Mouse (Mus musculus) liver, postnatal 0 days (tissue): ENCODE measurements around the gene Abcc3. TPM values are rescaled to one million over a fixed set of nuclear protein-coding genes. Genes with fewer than 3 reads are reported as not detected.

Source experiments
- ATAC-seq: fragments of 200-750 bp; cut with Nextera tagmentation; 2 replicates; pipeline ENCODE4 v1.8.0; 2017; ENCODE audit warnings: mild to moderate bottlenecking, moderate library complexity
- DNase-seq: peaks from one replicate; pipeline ENCODE4 v3.0.0-alpha.2; 2016
- H3K27ac ChIP-seq: fragments of 300-500 bp; sonication (generic); 2 replicates; pipeline ENCODE4 v1.5.1; 2014; ENCODE audit warnings: antibody characterized with exemption, moderate library complexity, mild to moderate bottlenecking, low read depth
- H3K27me3 ChIP-seq: fragments of 300-500 bp; sonication (generic); 2 replicates; pipeline ENCODE4 v1.6.1; 2014; ENCODE audit warnings: low read length, control low read depth, mixed read lengths; ENCODE audit not compliant: insufficient read depth
- H3K36me3 ChIP-seq: fragments of 300-500 bp; sonication (generic); replicated peaks from 2 replicates; pipeline ENCODE4 v1.6.1; 2014; ENCODE audit warnings: mild to moderate bottlenecking, control low read depth, low read length, moderate library complexity, mixed read lengths; ENCODE audit not compliant: insufficient read depth
- H3K4me1 ChIP-seq: fragments of 300-500 bp; sonication (generic); 2 replicates; pipeline ENCODE4 v1.6.1; 2014; ENCODE audit warnings: antibody characterized with exemption, mild to moderate bottlenecking, control low read depth; ENCODE audit not compliant: insufficient read depth
- H3K4me2 ChIP-seq: fragments of 300-500 bp; sonication (generic); 2 replicates; pipeline ENCODE4 v1.6.1; 2014; ENCODE audit warnings: low read depth, mild to moderate bottlenecking, low read length, moderate library complexity, mixed read lengths
- H3K4me3 ChIP-seq: fragments of 300-500 bp; sonication (generic); 2 replicates; pipeline ENCODE4 v1.5.1; 2014; ENCODE audit warnings: low read depth, low read length
- H3K9ac ChIP-seq: fragments of 300-500 bp; sonication (generic); replicated peaks from 2 replicates; pipeline ENCODE4 v1.6.1; 2014; ENCODE audit warnings: mild to moderate bottlenecking, moderate library complexity
- H3K9me3 ChIP-seq: fragments of 300-500 bp; sonication (generic); 2 replicates; pipeline ENCODE4 v1.6.1; 2016; ENCODE audit warnings: mild to moderate bottlenecking, control low read depth, low read length, mixed read lengths
- CTCF ChIP-seq: sonication (generic); IDR thresholded peaks from 2 replicates; pipeline ENCODE4 v1.5.1; 2016; ENCODE audit warnings: antibody characterized with exemption, low read depth
- EP300 ChIP-seq: IDR thresholded peaks from 2 replicates; pipeline ENCODE4 v1.6.1; 2016; ENCODE audit warnings: antibody characterized with exemption, low read depth, mild to moderate bottlenecking
- WGBS: fragments of 180-500 bp; shearing (Covaris S2); extraction: QIAGEN DNeasy Blood & Tissue Kit; methylation state at CpG from one replicate; pipeline ENCODE4 v1.1.7; 2014; ENCODE audit not compliant: insufficient replicate concordance; 5-methylcytosine and 5-hydroxymethylcytosine counted together
- polyA plus RNA-seq: library from polyadenylated mRNA; unstranded; fragments of >200 nt; fragmentation: Nextera tagmentation; extraction: Ambion mirVana; gene quantifications from 2 replicates; pipeline ENCODE4 v1.2.1, GENCODE M21; 2015

Gene Abcc3
- polyA plus RNA-seq, 1 experiment from 2014 or later, result 8.3 TPM

DNA sequence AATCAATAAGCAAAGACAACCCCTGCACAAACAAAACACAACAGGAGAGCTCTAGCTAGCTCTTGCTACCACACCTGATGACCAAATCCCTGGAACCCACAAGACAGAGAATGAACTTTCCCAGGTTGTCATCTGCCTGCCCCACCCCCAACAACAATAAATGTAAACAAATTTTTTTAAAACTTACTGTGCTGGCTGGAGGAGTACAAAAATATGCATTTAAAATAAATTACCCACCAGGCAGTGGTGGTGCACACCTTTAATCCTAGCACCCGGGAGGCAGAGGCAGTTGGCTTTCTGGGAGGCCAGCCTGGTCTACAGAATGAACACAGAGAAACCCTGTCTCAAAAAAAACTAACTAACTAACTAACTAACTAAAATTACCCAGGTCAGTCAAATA, 75.8 kb downstream of the Abcc3 start:
- Histone ChIP-seq H3K27me3 (no peaks in the 10 kb centered on the region), H3K9ac (no peak overlapping the region), H3K36me3 (peaks cover 7% of the 10 kb centered on the region), H3K4me2 (peak overlapping the region; percentile 35), H3K4me1 (peaks cover 56% of the 10 kb centered on the region), H3K4me3 (no peak overlapping the region), H3K9me3 (no peaks in the 10 kb centered on the region), H3K27ac (0 out of 2 replicates have a peak overlapping the region, but pooled peaks have one; percentile 32)
- ATAC-seq (no peak), DNase-seq (no peak)
- TF ChIP-seq CTCF (no peak), EP300 (no peak)
- WGBS, result 63% methylated on average over 1 of the region's 1 CpGs

DNA sequence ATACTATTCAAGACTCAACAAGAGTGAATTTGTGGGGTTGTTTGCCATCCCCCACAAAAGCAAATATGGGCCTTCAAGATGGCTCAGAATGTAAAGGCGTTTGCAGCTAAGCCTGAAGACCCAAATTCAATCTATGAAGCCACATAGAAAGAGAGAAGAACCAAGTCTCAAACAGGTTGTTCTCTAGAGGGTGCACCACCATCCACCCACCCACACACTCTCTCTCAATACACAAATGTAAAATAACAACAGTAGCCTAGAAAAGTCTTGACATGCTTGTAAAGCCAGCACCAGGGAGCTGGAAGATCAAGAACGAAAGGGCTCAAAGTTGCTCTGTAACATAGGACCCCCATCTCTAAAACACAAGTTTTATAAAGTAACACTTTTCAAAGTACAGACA, 76.3 kb downstream of the Abcc3 start:
- no peak overlapping the region for H3K9ac ChIP-seq
- TF ChIP-seq EP300 (no peak), CTCF (no peak)
- H3K27ac ChIP-seq, result peak overlapping the region; percentile 32; the same call in 1 of the 2 replicates
- ATAC-seq, result no peak
- WGBS, result 64% methylated on average over 2 of the region's 2 CpGs
- H3K36me3 ChIP-seq, result peaks cover 7% of the 10 kb centered on the region
- DNase-seq, result no peak
- H3K9me3 ChIP-seq, result no peaks in the 10 kb centered on the region
- peak overlapping the region; percentile 35 for H3K4me2 ChIP-seq
- no peaks in the 10 kb centered on the region for H3K27me3 ChIP-seq
- H3K4me3 ChIP-seq, result no peak overlapping the region
- peaks cover 56% of the 10 kb centered on the region for H3K4me1 ChIP-seq

DNA sequence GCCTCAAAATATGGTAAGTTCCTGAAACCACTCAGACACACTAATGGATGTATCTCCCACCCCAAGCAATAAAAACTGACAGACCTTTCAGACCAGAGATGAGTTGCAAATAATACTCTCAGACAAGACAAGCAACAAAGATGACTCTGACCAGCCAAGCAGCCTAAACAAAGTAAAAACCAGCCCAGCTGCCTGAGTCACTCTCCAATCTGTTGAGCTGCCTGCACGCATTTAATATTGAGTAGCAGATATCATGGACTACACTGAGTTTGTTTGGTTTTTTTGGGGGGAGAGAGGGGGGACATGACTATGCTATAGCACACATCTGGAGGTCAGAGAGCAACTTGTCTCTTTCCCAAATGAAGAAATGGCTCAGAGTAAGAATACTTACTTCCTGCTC, 77.5 kb downstream of the Abcc3 start:
- peak overlapping the region; percentile 3; the same call in 1 of the 2 replicates for H3K27ac ChIP-seq
- no peaks in the 10 kb centered on the region for H3K9me3 ChIP-seq
- peaks cover 60% of the 10 kb centered on the region for H3K4me1 ChIP-seq
- WGBS, result 44% methylated on average over 1 of the region's 1 CpGs
- no peaks in the 10 kb centered on the region for H3K27me3 ChIP-seq
- no peak for DNase-seq
- TF ChIP-seq CTCF (no peak), EP300 (no peak)
- peak overlapping the region; percentile 27; the same call in 1 of the 2 replicates for H3K4me2 ChIP-seq
- peaks cover 7% of the 10 kb centered on the region for H3K36me3 ChIP-seq
- no peak for ATAC-seq
- no peak overlapping the region for H3K9ac ChIP-seq
- no peak overlapping the region for H3K4me3 ChIP-seq

DNA sequence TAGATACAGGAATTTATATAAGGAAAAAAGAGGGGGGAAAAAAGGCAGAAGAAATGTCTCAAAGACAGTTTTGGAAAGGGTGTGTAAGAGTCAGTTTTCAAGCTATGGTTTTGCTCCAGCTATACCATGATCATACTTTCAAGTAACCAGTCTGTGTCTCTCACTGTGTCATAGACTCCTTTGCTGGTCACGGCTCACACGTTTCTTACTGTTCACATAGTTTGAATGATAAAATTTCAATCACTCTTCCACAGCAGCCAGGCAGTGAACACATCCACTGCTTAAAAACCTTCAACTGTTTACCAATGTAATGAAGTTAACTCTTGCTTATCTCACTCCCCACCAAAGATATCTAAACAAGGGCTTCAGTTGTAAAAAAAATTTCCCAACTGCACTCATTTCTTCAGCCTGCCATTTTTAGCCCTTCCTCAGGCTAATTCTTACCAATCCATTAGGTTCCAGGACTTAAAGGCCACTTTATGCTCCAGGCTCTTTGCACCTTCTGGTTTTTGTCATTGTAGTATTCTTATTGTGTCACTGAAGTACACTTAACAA, 78.6 kb downstream of the Abcc3 start:
- H3K4me1 ChIP-seq, result peaks cover 52% of the 10 kb centered on the region
- no peak; the same call in 1 of the 2 replicates for ATAC-seq
- DNase-seq, result no peak
- 43% methylated on average over 2 of the region's 2 CpGs for WGBS
- no peaks in the 10 kb centered on the region for H3K9me3 ChIP-seq
- no peaks in the 10 kb centered on the region for H3K27me3 ChIP-seq
- H3K9ac ChIP-seq, result no peak overlapping the region
- peaks cover 7% of the 10 kb centered on the region for H3K36me3 ChIP-seq
- peak overlapping the region; percentile 15; the same call in 1 of the 2 replicates for H3K4me2 ChIP-seq
- no peak overlapping the region for H3K4me3 ChIP-seq
- TF ChIP-seq EP300 (no peak), CTCF (no peak)
- H3K27ac ChIP-seq, result peak overlapping the region; percentile 30; the same call in 1 of the 2 replicates

DNA sequence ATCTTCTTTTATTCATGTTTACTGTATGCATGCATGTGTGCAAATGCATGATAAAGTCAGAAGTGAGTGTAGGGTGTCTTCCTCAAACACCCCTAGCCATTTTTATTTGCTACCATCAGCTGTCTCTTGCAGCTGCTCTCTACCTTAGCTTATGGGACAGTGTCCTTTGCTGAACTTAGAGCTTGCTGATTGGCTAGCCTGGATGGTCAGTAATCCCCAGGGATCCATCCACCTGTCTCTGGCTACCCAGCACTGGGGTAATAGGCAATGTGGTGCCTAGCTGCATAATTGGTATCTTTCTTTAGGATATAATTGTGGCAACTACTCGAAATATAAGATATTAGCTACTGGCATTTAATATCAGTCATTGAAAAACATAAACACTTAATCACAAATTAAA, 80.1 kb downstream of the Abcc3 start:
- Histone ChIP-seq H3K27ac (no peak overlapping the region), H3K27me3 (no peaks in the 10 kb centered on the region), H3K4me3 (no peak overlapping the region), H3K4me2 (no peak overlapping the region), H3K9ac (no peak overlapping the region), H3K36me3 (peaks cover 15% of the 10 kb centered on the region), H3K4me1 (peaks cover 45% of the 10 kb centered on the region), H3K9me3 (no peaks in the 10 kb centered on the region)
- ATAC-seq (no peak), DNase-seq (no peak)
- 77% methylated on average over 1 of the region's 1 CpGs for WGBS
- TF ChIP-seq EP300 (no peak), CTCF (no peak)

DNA sequence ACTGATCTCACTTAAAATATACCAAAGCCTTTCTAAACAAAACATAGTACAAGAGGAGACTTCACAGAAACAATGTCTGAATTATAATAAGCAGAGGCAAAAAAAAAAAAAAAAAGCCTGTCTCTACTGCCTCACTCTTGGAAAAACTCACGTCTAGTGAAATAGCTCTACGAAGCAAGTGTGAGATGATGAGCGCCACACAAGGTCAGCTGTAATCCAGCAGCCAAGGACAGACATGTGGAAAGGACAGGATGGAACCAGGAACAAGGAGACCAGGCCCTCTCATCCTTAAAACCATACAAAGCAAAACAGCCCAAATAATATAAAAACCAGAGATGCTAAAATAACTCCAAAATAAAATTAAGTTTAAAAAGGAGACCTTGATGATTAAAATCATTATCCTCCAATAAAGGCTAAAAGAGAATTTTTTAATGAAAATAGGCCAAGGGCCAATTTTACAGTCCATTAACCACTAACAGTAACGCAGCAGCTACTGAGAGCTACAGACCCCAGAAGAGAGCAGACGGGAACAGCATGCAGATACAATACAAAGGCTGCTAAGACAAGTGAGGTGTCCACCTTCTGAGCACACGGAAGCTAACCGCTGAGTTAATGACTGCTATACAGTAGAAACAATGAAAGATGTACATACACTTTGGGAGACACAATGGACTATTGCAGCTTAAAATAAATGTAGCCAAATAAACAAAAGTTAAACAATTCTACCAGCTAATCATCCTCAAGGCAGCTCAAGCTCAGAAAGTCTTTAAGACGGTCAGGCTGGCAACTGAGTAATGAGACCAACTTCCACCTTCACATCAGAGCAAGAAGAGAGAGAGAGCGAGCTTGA, 97.6 kb downstream of the Abcc3 start:
- Histone ChIP-seq H3K27me3 (no peaks in the 10 kb centered on the region), H3K4me1 (no peaks in the 10 kb centered on the region), H3K36me3 (peaks cover 93% of the 10 kb centered on the region), H3K27ac (no peak overlapping the region), H3K9ac (no peak overlapping the region), H3K4me3 (no peak overlapping the region), H3K9me3 (no peaks in the 10 kb centered on the region), H3K4me2 (no peak overlapping the region)
- no peak for ATAC-seq
- TF ChIP-seq CTCF (no peak), EP300 (no peak)
- 92% methylated on average over 9 of the region's 9 CpGs for WGBS
- DNase-seq, result no peak

Other genes with a start within 250 kb of the Abcc3 start
- 47.8 and 53.1 TPM in 2 replicates for gene Tob1, start 181.5 kb downstream of the Abcc3 start, polyA plus RNA-seq
- 0.39 and 0.54 TPM in 2 replicates for gene Wfikkn2, start 147.0 kb downstream of the Abcc3 start, polyA plus RNA-seq
- 0.42 and 0.43 TPM in 2 replicates for gene Gm21885, start 111.1 kb downstream of the Abcc3 start, polyA plus RNA-seq
- 35.8 and 36.5 TPM in 2 replicates for gene Luc7l3, start 71.0 kb downstream of the Abcc3 start, polyA plus RNA-seq
- 8.5 and 9.5 TPM in 2 replicates for gene Ankrd40, start 65.0 kb downstream of the Abcc3 start, polyA plus RNA-seq
- gene Cacna1g, start 81.2 kb upstream of the Abcc3 start, polyA plus RNA-seq, result 0.14 and 0.29 TPM in 2 replicates
- gene Spata20, start 93.2 kb upstream of the Abcc3 start, polyA plus RNA-seq, result not detected in 2 replicates
- 0.21 and 0.22 TPM in 2 replicates for gene Epn3, start 107.0 kb upstream of the Abcc3 start, polyA plus RNA-seq
- gene Mycbpap, start 128.7 kb upstream of the Abcc3 start, polyA plus RNA-seq, result 0.13 TPM in 1 of 2 replicates, not detected in the other
- 1.7 and 1.9 TPM in 2 replicates for gene Rsad1, start 156.3 kb upstream of the Abcc3 start, polyA plus RNA-seq
- 0.14 TPM in 2 replicates for gene Chad, start 172.1 kb upstream of the Abcc3 start, polyA plus RNA-seq
- gene Acsf2, start 208.9 kb upstream of the Abcc3 start, polyA plus RNA-seq, result 4.2 and 4.4 TPM in 2 replicates
- gene Lrrc59, start 236.8 kb upstream of the Abcc3 start, polyA plus RNA-seq, result 51.7 and 57.0 TPM in 2 replicates